Mouse (Mus musculus) ES-Bruce4 (cell line): Measurements from ENCODE around the gene Cacna1e. TPM values are rescaled to one million over a fixed set of nuclear protein-coding genes. Genes with fewer than 3 reads are reported as not detected.

ENCODE experiments used
- H3K27ac ChIP-seq: 2 replicates; pipeline ENCODE4 v1.5.1; 2012; ENCODE audit warnings: low read length, inconsistent platforms; ENCODE audit not compliant: insufficient read depth
- H3K27me3 ChIP-seq: 2 replicates; pipeline ENCODE4 v1.6.1; 2012; ENCODE audit warnings: mild to moderate bottlenecking, low read length, inconsistent platforms; ENCODE audit not compliant: control insufficient read depth, poor library complexity, insufficient read depth, severe bottlenecking
- H3K36me3 ChIP-seq: 2 replicates; pipeline ENCODE4 v1.6.1; 2012; ENCODE audit warnings: inconsistent platforms, mild to moderate bottlenecking, low read length, moderate library complexity; ENCODE audit not compliant: control insufficient read depth, poor library complexity, insufficient read depth, severe bottlenecking
- H3K4me1 ChIP-seq: one replicate; pipeline ENCODE4 v1.8.1; 2011; ENCODE audit warnings: low read length; ENCODE audit not compliant: control insufficient read depth, insufficient read depth
- H3K4me3 ChIP-seq: 2 replicates; pipeline ENCODE4 v1.5.1; 2011; ENCODE audit warnings: low read depth, mild to moderate bottlenecking, low read length
- H3K9ac ChIP-seq: 2 replicates; pipeline ENCODE4 v1.6.1; 2012; ENCODE audit warnings: low read depth, mild to moderate bottlenecking, inconsistent platforms; ENCODE audit not compliant: poor library complexity, severe bottlenecking
- H3K9me3 ChIP-seq: replicated peaks from 2 replicates; pipeline ENCODE4 v1.6.1; 2012; ENCODE audit warnings: mild to moderate bottlenecking, low read length, inconsistent platforms; ENCODE audit not compliant: control insufficient read depth, poor library complexity, insufficient read depth, severe bottlenecking
- CTCF ChIP-seq: IDR thresholded peaks from one replicate; pipeline ENCODE4 v1.8.1; 2011; ENCODE audit warnings: low read depth, low read length
- EP300 ChIP-seq: IDR thresholded peaks from 2 replicates; pipeline ENCODE4 v1.6.1; 2011; ENCODE audit warnings: low read depth, low read length; ENCODE audit not compliant: insufficient read depth
- POLR2A ChIP-seq: IDR thresholded peaks from one replicate; pipeline ENCODE4 v1.8.1; 2011; ENCODE audit warnings: low read length; ENCODE audit not compliant: insufficient read depth
- polyA plus RNA-seq: library from polyadenylated mRNA; stranded (reverse); fragments of >200 nt; gene quantifications from 2 replicates; pipeline ENCODE4 v1.2.4, GENCODE M21; 2011; ENCODE audit warnings: low read depth; ENCODE audit not compliant: missing spikeins, insufficient read depth, insufficient read length

The Cacna1e gene
- polyA plus RNA-seq, 1 experiment = 0.10 TPM

GRCm38 (mm10) chr1:154605601-154606000 is 278.7 kb downstream of the Cacna1e start:
- H3K9me3 ChIP-seq = no peaks in the 10 kb centered on the region
- H3K4me3 ChIP-seq = no peak overlapping the region
- H3K9ac ChIP-seq = no peak overlapping the region
- H3K27me3 ChIP-seq = no peaks in the 10 kb centered on the region
- TF ChIP-seq EP300 = no peak
- no peak for TF ChIP-seq CTCF
- no peak for TF ChIP-seq POLR2A
- H3K27ac ChIP-seq = no peak overlapping the region
- H3K4me1 ChIP-seq = no peaks in the 10 kb centered on the region
- no peaks in the 10 kb centered on the region; the same call in 1 of the 2 replicates for H3K36me3 ChIP-seq

- Histone ChIP-seq H3K27ac (no peak overlapping the region), H3K4me3 (no peak overlapping the region), H3K4me1 (no peaks in the 10 kb centered on the region)
These were observed 280.5 kb downstream of the Cacna1e start for GRCm38 (mm10) chr1:154603781-154604180.

GRCm38 (mm10) chr1:154602531-154602930 is 281.8 kb downstream of the Cacna1e start:
- no peak for TF ChIP-seq POLR2A
- TF ChIP-seq CTCF = no peak
- no peak for TF ChIP-seq EP300
- Histone ChIP-seq H3K4me3 (no peak overlapping the region), H3K27me3 (no peaks in the 10 kb centered on the region), H3K27ac (no peak overlapping the region), H3K4me1 (no peaks in the 10 kb centered on the region), H3K36me3 (no peaks in the 10 kb centered on the region; the same call in 1 of the 2 replicates), H3K9ac (no peak overlapping the region), H3K9me3 (no peaks in the 10 kb centered on the region)

More at GRCm38 (mm10) chr1:154603781-154604180, 280.5 kb downstream of the Cacna1e start:
- Histone ChIP-seq H3K9me3 (no peaks in the 10 kb centered on the region), H3K9ac (no peak overlapping the region), H3K36me3 (no peaks in the 10 kb centered on the region; the same call in 1 of the 2 replicates), H3K27me3 (no peaks in the 10 kb centered on the region)
- TF ChIP-seq CTCF = no peak
- no peak for TF ChIP-seq EP300
- no peak for TF ChIP-seq POLR2A

- Histone ChIP-seq H3K4me1 (no peaks in the 10 kb centered on the region), H3K9ac (no peak overlapping the region), H3K9me3 (no peaks in the 10 kb centered on the region), H3K36me3 (no peaks in the 10 kb centered on the region), H3K4me3 (no peak overlapping the region), H3K27ac (no peak overlapping the region), H3K27me3 (no peaks in the 10 kb centered on the region)
- no peak for TF ChIP-seq POLR2A
- no peak for TF ChIP-seq CTCF
- TF ChIP-seq EP300 = no peak
These were observed 301.8 kb downstream of the Cacna1e start for GRCm38 (mm10) chr1:154582516-154582915.

GRCm38 (mm10) chr1:154579929-154580328 is 304.4 kb downstream of the Cacna1e start:
- H3K27me3 ChIP-seq = no peaks in the 10 kb centered on the region
- no peak overlapping the region for H3K4me3 ChIP-seq
- no peaks in the 10 kb centered on the region for H3K4me1 ChIP-seq
- H3K9me3 ChIP-seq = no peaks in the 10 kb centered on the region
- H3K27ac ChIP-seq = no peak overlapping the region
- no peaks in the 10 kb centered on the region for H3K36me3 ChIP-seq
- TF ChIP-seq POLR2A = no peak
- no peak for TF ChIP-seq EP300
- H3K9ac ChIP-seq = no peak overlapping the region

GRCm38 (mm10) chr1:154578748-154579147 is 305.6 kb downstream of the Cacna1e start:
- Histone ChIP-seq H3K9me3 (no peaks in the 10 kb centered on the region), H3K4me3 (no peak overlapping the region), H3K9ac (no peak overlapping the region), H3K4me1 (no peaks in the 10 kb centered on the region), H3K27me3 (no peaks in the 10 kb centered on the region), H3K36me3 (no peaks in the 10 kb centered on the region), H3K27ac (no peak overlapping the region)
- TF ChIP-seq EP300 (no peak), POLR2A (no peak), CTCF (no peak)

- no peaks in the 10 kb centered on the region for H3K4me1 ChIP-seq
- no peak overlapping the region for H3K4me3 ChIP-seq
- no peaks in the 10 kb centered on the region for H3K27me3 ChIP-seq
- TF ChIP-seq CTCF (no peak), POLR2A (no peak), EP300 (no peak)
- no peaks in the 10 kb centered on the region for H3K36me3 ChIP-seq
- H3K27ac ChIP-seq = no peak overlapping the region
- H3K9me3 ChIP-seq = no peaks in the 10 kb centered on the region
- H3K9ac ChIP-seq = no peak overlapping the region
These were observed 307.9 kb downstream of the Cacna1e start for GRCm38 (mm10) chr1:154576418-154576817.
